Mouse (Mus musculus): ENCODE results near the gene Xylb. TPM values are rescaled to one million over a fixed set of nuclear protein-coding genes. Genes with fewer than 3 reads are reported as not detected.
A peak's percentile ranks its signal among the peaks of the same experiment; 100 is the strongest.

Gene Xylb
- polyA plus RNA-seq, 1 experiment from 2014 or later: 6.2 TPM

DNA sequence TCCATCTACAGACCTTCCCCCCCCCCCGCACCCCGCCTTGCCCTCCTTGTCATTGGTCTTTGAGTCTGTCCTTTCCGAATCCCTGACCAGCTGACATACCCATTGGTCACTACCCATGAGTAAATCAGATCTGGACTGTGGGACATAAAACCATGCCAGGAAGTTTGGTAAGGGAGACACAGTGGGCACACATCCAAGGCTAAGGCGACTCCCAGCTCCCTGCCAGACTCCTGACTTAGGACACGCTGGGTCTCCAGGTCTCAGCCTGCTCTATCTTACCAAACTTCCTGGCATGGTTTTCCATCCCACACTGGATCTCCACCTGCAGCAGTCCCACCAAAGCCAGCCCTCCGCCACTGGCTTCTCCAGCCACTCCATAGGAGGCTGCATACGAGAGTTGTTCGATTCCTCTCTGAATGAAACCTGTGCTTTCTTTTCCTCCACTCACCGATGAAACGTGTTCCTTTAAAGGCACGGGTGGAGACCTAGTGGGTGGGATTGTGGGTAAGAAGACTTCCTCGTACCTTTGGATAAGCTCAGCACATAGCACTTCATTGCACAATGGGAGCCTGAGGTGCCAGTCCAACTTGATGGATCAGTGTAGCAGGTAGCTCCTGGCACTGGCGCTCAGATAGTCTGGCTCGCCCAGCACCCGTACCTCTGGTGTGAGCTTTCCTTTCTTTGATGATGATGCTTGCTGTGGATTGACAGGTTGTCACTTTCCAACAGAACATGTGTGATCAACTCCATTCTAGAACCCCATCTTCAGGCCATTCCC lies 26.8 kb upstream of the Xylb start:
- ATAC-seq: no peak
- Histone ChIP-seq H3K36me3 (ENCODE audit: poor library complexity, severe bottlenecking) (no peaks in the 10 kb centered on the region), H3K9ac (no peak overlapping the region), H3K27me3 (no peaks in the 10 kb centered on the region), H3K4me1 (no peaks in the 10 kb centered on the region), H3K27ac (no peak overlapping the region), H3K9me3 (replicated peaks) (no peaks in the 10 kb centered on the region), H3K4me3 (no peak overlapping the region), H3K4me2 (no peak overlapping the region)
- WGBS: 90% methylated on average over 15 of the region's 15 CpGs

DNA sequence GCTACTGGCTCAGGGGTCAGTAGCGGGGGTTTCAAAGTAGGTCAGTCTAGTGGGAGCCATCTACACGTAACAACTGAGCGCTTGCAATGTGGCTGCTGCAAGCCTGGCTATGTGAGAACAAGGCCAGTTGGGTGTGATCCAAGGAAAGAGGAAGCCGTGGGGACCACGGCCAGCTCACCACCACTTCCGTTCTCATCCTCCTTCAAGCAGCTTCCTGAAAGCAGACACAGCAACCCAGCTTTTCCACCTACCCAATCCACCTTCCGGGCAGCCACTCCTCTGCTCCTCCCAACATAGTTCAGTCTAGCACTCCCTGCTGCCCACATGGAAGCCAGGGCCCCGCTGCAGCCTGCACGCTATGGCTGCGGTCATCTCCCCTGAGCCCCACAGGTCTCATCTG lies 22.9 kb upstream of the Xylb start:
- Histone ChIP-seq H3K9ac (no peak overlapping the region), H3K4me2 (no peak overlapping the region), H3K4me1 (peaks cover 2% of the 10 kb centered on the region), H3K27ac (no peak overlapping the region), H3K27me3 (peaks cover 3% of the 10 kb centered on the region), H3K4me3 (no peak overlapping the region), H3K9me3 (replicated peaks) (no peaks in the 10 kb centered on the region), H3K36me3 (ENCODE audit: poor library complexity, severe bottlenecking) (no peaks in the 10 kb centered on the region)
- WGBS: 71% methylated on average over 10 of the region's 10 CpGs
- no peak for ATAC-seq

DNA sequence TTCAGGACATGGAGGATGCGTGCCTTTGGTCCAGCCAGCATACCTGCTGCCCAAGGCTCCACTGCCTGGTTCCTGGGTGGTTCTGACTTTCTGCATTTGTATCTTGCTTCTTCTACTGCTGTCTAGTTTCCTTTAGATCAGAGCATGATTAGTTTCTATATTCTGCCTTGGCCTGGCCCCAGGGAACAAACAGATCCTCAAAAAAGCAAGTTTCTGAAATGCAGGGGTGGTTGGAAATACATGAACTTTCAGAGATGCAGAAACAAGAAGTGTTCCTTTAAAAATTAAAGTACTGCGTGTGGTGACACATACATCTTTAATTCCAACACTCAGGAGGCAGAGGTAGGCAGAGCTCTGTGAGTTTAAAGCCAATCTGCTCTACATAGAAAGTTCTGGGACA lies 22.3 kb upstream of the Xylb start:
- H3K4me2 ChIP-seq: no peak overlapping the region
- H3K27me3 ChIP-seq: peaks cover 3% of the 10 kb centered on the region
- no peak overlapping the region for H3K27ac ChIP-seq
- H3K36me3 ChIP-seq (ENCODE audit: poor library complexity, severe bottlenecking): no peaks in the 10 kb centered on the region
- no peak for ATAC-seq
- peaks cover 7% of the 10 kb centered on the region for H3K4me1 ChIP-seq
- H3K9me3 ChIP-seq (replicated peaks): no peaks in the 10 kb centered on the region
- H3K4me3 ChIP-seq: no peak overlapping the region
- WGBS: 84% methylated on average over 2 of the region's 2 CpGs
- H3K9ac ChIP-seq: no peak overlapping the region

DNA sequence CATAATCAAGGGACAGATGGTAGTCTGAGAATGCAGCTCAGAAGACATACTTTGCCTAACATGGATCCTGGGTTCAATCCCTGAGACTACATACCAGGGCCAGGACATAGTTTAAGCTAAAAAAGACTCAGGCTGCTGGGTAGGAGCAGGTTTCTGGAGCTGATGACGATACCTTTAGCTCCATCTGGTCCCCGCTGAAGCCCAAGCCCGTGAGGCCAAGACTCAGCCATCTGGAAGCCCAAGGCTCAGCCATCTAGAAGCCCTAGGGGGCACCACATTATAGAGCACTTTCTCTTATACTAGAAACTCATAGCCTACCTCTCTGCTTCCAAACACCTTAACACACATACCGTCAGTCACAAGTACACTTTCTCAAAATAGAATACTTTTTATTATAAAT lies 21.6 kb upstream of the Xylb start:
- Histone ChIP-seq H3K4me2 (no peak overlapping the region), H3K9me3 (replicated peaks) (no peaks in the 10 kb centered on the region), H3K9ac (no peak overlapping the region), H3K27ac (no peak overlapping the region), H3K4me1 (peaks cover 15% of the 10 kb centered on the region), H3K36me3 (ENCODE audit: poor library complexity, severe bottlenecking) (no peaks in the 10 kb centered on the region), H3K27me3 (peaks cover 3% of the 10 kb centered on the region), H3K4me3 (no peak overlapping the region)
- 87% methylated on average over 4 of the region's 4 CpGs for WGBS
- ATAC-seq: no peak

DNA sequence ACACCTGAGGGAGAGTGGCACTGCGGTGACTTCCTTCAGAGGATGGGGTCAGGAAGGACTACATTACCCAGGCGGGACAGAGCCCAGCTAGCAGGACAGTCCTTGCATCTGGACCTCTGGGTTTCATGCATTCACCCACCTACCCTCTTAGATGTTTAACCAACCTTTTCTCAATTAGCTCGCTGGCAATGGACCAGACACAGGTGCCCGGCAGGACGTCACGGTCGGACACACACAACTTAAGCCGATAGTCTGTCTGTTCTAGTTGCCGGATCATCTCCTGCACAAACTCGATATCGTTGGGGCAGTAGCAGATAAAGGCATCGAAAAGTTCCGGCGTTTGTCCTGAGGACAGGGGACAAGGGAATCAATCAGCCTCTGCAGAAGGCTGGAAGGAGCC lies 19.3 kb upstream of the Xylb start:
- no peak overlapping the region for H3K4me3 ChIP-seq
- H3K27me3 ChIP-seq: peaks cover 3% of the 10 kb centered on the region
- no peak overlapping the region for H3K9ac ChIP-seq
- 0 out of 2 replicates have a peak, but pooled peaks cover 1% of the 10 kb centered on the region for H3K36me3 ChIP-seq (ENCODE audit: poor library complexity, severe bottlenecking)
- whole genome bisulfite sequencing: 90% methylated on average over 14 of the region's 14 CpGs
- no peak for ATAC-seq
- peaks cover 28% of the 10 kb centered on the region for H3K4me1 ChIP-seq
- H3K27ac ChIP-seq: no peak overlapping the region
- H3K4me2 ChIP-seq: no peak overlapping the region
- H3K9me3 ChIP-seq (replicated peaks): no peaks in the 10 kb centered on the region

DNA sequence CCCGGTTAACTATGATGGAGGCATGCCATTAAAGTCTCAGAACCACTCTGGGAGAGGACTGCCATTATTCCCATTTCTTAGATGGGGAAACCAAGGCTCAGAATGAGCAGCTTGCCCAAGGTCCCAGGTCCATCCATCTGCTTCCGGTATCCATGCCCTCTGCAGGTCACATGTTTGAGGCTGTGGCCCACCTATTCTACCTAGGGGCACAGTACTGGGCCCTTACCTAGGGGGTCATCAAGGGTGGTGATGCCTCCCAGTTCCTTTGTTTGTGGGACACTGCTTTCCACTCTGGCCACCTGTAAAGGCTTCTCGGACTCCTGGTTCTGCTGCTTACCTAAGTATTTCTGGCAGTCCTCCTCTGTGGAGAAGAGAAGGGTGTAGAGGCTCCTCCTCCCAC lies 18.8 kb upstream of the Xylb start:
- WGBS: 97% methylated on average over 3 of the region's 3 CpGs
- Histone ChIP-seq H3K27ac (no peak overlapping the region), H3K4me2 (no peak overlapping the region), H3K4me3 (no peak overlapping the region), H3K36me3 (ENCODE audit: poor library complexity, severe bottlenecking) (peaks cover 6% of the 10 kb centered on the region), H3K9me3 (replicated peaks) (no peaks in the 10 kb centered on the region), H3K27me3 (peaks cover 3% of the 10 kb centered on the region), H3K4me1 (peaks cover 30% of the 10 kb centered on the region), H3K9ac (no peak overlapping the region)
- ATAC-seq: no peak

DNA sequence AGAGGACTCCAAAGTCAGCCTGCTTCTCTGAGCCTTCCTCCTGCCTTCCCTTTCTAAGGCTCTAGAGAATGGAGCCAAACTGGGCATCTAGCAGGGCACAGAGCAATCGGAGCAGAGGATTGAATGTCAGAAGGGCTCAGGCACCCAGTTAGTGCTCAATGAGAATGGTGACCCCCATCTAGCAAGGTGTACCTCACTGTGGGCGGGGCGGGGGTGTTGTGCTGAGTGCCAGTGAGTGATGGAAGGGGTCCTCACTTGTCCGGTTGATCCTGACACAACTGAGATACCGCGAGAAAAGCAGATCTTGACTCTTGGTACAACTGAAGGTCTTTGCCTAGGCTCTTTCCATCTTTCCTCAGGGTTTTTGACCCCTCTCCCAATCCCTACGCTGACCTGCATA lies 18.1 kb upstream of the Xylb start:
- WGBS: 55% methylated on average over 7 of the region's 7 CpGs
- H3K4me3 ChIP-seq: peak overlapping the region; percentile 80
- H3K9ac ChIP-seq: 0 out of 2 replicates have a peak overlapping the region, but pooled peaks have one; percentile 89
- H3K27ac ChIP-seq: no peak overlapping the region
- no peak for ATAC-seq
- peaks cover 13% of the 10 kb centered on the region for H3K36me3 ChIP-seq (ENCODE audit: poor library complexity, severe bottlenecking)
- H3K4me2 ChIP-seq: peak overlapping the region; percentile 79
- peaks cover 3% of the 10 kb centered on the region for H3K27me3 ChIP-seq
- peaks cover 30% of the 10 kb centered on the region for H3K4me1 ChIP-seq
- H3K9me3 ChIP-seq (replicated peaks): no peaks in the 10 kb centered on the region

DNA sequence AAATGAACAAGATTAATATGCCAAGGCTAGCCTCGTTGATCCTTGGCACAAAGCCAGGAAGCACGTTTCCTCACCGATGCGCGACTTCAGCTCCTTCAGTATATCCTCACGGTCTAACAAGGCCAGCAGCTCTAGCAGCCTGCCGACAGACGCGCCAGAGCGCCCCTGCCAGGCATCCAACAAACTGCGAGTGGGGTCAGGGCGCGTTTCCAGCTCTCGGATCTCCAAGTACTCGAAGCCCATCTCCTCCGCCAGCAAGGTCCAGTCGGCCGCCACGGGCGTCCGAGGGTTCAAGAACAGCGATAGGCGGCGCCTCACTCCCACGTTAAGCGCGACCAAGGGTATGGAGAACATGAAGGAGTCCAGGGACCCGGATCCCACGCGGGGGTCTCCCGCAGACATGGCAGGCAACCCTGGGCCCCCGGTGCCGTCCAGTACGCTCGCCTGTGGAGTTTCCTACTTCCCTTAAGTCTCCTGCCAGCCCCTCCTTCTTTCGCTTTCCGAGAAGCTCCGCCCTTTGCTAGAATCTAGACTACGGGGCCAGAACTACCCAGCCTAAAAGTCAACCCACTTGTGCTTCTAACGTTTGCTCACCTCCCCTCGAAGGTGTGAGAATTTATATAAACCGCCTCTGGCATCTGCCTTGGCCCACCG lies 17.5 kb upstream of the Xylb start, which contains the start of gene Acaa1a:
TSS of gene Acaa1a (plus strand) at position 119 of the 654 bp plus-strand sequence.
- Histone ChIP-seq H3K27me3 (peaks cover 3% of the 10 kb centered on the region), H3K9ac (peak within 1 kb of the TSS; percentile 89), H3K9me3 (replicated peaks) (no peaks in the 10 kb centered on the region), H3K4me1 (peaks cover 30% of the 10 kb centered on the region), H3K27ac (peak within 1 kb of the TSS; percentile 89), H3K4me2 (peak within 1 kb of the TSS; percentile 79), H3K36me3 (ENCODE audit: poor library complexity, severe bottlenecking) (peaks cover 19% of the 10 kb centered on the region), H3K4me3 (peak within 1 kb of the TSS; percentile 80)
- WGBS: under 1% methylated on average over 43 of the region's 43 CpGs
- ATAC-seq: no peak

DNA sequence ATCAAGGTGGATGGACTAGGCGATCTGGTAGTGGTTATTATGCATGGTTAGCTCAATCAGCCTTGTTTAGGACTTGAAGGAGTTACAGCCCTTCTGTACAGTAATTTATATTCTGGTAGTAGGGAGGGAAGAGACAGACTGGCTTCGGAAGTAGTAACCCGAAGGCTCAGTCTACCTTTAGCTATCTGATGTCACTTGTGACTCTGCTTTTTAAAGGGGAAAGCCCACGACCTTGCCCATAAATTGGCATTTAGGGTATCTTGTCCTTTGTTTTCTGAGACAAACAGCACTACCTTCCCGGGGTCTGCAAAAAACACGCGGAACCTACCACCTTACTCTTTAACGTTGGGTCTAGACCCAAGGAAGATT lies 17.0 kb upstream of the Xylb start:
- ATAC-seq: no peak
- H3K36me3 ChIP-seq (ENCODE audit: poor library complexity, severe bottlenecking): peaks cover 24% of the 10 kb centered on the region
- H3K4me2 ChIP-seq: peak overlapping the region; percentile 79
- H3K9ac ChIP-seq: peak overlapping the region; percentile 89
- WGBS: 3% methylated on average over 8 of the region's 8 CpGs
- H3K4me3 ChIP-seq: peak overlapping the region; percentile 80
- H3K4me1 ChIP-seq: peaks cover 30% of the 10 kb centered on the region
- peaks cover 3% of the 10 kb centered on the region for H3K27me3 ChIP-seq
- peak overlapping the region; percentile 89; the same call in 1 of the 2 replicates for H3K27ac ChIP-seq
- no peaks in the 10 kb centered on the region for H3K9me3 ChIP-seq (replicated peaks)

DNA sequence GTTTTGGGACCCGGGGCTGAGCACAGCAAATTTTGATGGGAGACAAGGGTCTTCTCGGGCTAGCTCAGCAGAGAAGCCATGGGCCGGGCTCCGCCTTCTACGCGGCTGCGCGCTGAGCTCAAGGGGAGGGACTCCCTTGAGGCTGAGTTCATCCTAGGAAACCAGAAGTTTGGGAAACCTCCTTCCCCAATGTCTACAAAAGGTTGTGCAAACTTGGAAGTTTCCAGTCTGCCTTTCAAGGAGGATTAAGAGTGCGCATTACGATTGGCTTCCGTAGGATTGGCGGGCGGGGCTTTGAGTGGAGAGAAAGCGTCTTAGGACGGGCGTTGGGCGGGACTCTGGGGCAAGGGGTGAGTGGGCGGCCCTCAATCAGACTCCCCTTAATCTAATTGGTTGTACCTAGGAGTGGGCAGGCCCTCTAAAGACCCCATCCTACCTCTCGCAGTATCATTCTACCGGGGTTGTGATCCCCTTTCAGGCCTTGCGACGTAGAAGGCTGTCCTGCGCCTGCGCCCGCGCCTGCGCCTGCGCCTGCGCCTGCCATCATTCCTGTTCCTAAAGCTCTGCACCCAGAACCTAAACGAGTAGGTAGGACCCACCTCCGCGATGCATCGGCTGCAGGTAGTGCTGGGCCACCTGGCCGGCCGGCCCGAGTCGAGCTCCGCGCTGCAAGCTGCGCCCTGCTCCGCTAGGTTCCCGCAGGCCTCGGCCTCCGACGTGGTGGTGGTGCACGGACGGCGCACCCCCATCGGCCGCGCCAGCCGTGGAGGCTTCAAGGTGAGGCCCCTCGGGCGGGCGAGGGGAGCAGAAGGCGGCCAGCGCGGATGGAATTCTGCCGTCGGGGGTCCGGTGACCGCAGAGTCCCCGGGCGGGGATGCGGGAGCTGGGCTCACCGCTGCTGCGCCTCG lies 16.0 kb upstream of the Xylb start, which contains the start of gene Myd88:
TSS of gene Myd88 (minus strand) at position 503 of the 908 bp plus-strand sequence.
- H3K36me3 ChIP-seq (ENCODE audit: poor library complexity, severe bottlenecking): peaks cover 34% of the 10 kb centered on the region
- under 1% methylated on average over 66 of the region's 68 CpGs for WGBS

DNA sequence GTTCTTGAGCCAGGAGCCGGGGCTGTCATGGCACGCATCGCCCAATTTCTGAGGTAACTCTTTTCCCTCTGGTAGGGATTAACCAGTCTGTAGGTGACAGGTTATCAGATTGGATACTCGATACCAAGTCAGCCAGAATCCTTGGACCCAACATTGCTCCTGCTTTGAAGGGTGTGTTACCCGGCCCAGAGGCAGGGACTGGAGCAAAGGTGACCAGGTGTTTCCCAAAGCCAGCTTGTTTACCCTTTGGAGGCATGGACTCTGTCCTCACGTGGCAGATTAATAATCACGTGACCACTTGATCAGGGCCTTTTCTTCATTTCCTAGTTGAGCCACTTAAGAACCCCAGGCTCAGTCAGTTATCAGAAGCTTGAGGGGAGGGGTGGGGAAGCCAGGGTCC lies 14.5 kb upstream of the Xylb start:
- H3K4me2 ChIP-seq: peak overlapping the region; percentile 79; the same call in 1 of the 2 replicates
- H3K4me1 ChIP-seq: peaks cover 30% of the 10 kb centered on the region
- no peak for ATAC-seq
- H3K9ac ChIP-seq: 0 out of 2 replicates have a peak overlapping the region, but pooled peaks have one; percentile 89
- H3K9me3 ChIP-seq (replicated peaks): no peaks in the 10 kb centered on the region
- H3K4me3 ChIP-seq: peak overlapping the region; percentile 80; the same call in 1 of the 2 replicates
- no peaks in the 10 kb centered on the region; the same call in 1 of the 2 replicates for H3K27me3 ChIP-seq
- peaks cover 49% of the 10 kb centered on the region for H3K36me3 ChIP-seq (ENCODE audit: poor library complexity, severe bottlenecking)
- WGBS: 88% methylated on average over 7 of the region's 7 CpGs
- H3K27ac ChIP-seq: no peak overlapping the region

More for the DNA sequence above, 16.0 kb upstream of the Xylb start, which contains the start of gene Myd88:
- peak within 1 kb of the TSS; percentile 79 for H3K4me2 ChIP-seq
- H3K9ac ChIP-seq: peak within 1 kb of the TSS; percentile 89
- H3K4me1 ChIP-seq: peaks cover 30% of the 10 kb centered on the region
- H3K9me3 ChIP-seq (replicated peaks): no peaks in the 10 kb centered on the region
- peaks cover 3% of the 10 kb centered on the region for H3K27me3 ChIP-seq
- H3K4me3 ChIP-seq: peak within 1 kb of the TSS; percentile 80
- peak within 1 kb of the TSS; percentile 89 for H3K27ac ChIP-seq
- peak; percentile 99 for ATAC-seq
